Mouse (Mus musculus): Measurements from ENCODE around the gene Syt3. TPM values are rescaled to one million over a fixed set of nuclear protein-coding genes. Genes with fewer than 3 reads are reported as not detected.

The Syt3 gene
- 2.6 TPM for polyA plus RNA-seq (2014; fragmentation: Illumina TruSeq; extraction: RNeasy Lipid Tissue Mini Kit (QIAGEN cat#74804); ENCODE audit: low read depth, low replicate concordance)

GRCm38 (mm10) chr7:44383980-44384715 lies at the start of gene Syt3:
Gene Syt3 (plus strand): TSS chr7:44384102.

DNA sequence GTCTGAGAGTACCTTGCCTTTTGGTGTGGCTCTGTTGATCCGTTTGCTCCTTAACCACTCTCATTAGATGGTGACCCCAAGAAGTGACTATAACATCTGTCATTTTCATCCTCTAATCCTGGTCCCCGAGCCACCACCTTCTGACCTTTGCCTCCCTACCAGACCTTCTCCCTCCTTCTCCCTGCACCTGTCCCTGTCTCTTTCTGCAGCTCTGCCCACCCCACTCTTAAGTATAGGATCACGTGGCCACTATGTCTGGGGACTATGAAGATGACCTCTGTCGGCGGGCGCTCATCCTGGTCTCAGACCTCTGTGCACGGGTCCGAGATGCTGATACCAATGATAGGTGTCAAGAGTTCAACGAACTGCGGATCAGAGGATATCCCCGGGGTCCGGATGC lies 1.8 kb downstream of the Syt3 start, which contains the start of gene 1700008O03Rik:
TSS of gene 1700008O03Rik (minus strand) at position 101 of the 400 bp plus-strand sequence.

GRCm38 (mm10) chr7:44428968-44429521 lies 45.1 kb downstream of the Syt3 start, which contains the start of gene Lrrc4b:
Gene Lrrc4b (plus strand): TSS chr7:44429018.

Other genes starting within 250 kb of the Syt3 start
- gene Klk1b16, start 247.3 kb upstream of the Syt3 start, polyA plus RNA-seq (2014; fragmentation: Illumina TruSeq; extraction: RNeasy Lipid Tissue Mini Kit (QIAGEN cat#74804); ENCODE audit: low read depth, low replicate concordance), result not detected
- not detected for gene Klk1b24, start 195.9 kb upstream of the Syt3 start, polyA plus RNA-seq (2014; fragmentation: Illumina TruSeq; extraction: RNeasy Lipid Tissue Mini Kit (QIAGEN cat#74804); ENCODE audit: low read depth, low replicate concordance)
- gene Klk1b3, start 185.9 kb upstream of the Syt3 start, polyA plus RNA-seq (2014; fragmentation: Illumina TruSeq; extraction: RNeasy Lipid Tissue Mini Kit (QIAGEN cat#74804); ENCODE audit: low read depth, low replicate concordance), result not detected
- not detected for gene Klk1b4, start 176.7 kb upstream of the Syt3 start, polyA plus RNA-seq (2014; fragmentation: Illumina TruSeq; extraction: RNeasy Lipid Tissue Mini Kit (QIAGEN cat#74804); ENCODE audit: low read depth, low replicate concordance)
- not detected for gene Klk1b5, start 168.2 kb upstream of the Syt3 start, polyA plus RNA-seq (2014; fragmentation: Illumina TruSeq; extraction: RNeasy Lipid Tissue Mini Kit (QIAGEN cat#74804); ENCODE audit: low read depth, low replicate concordance)
- not detected for gene Klk1, start 158.7 kb upstream of the Syt3 start, polyA plus RNA-seq (2014; fragmentation: Illumina TruSeq; extraction: RNeasy Lipid Tissue Mini Kit (QIAGEN cat#74804); ENCODE audit: low read depth, low replicate concordance)
- gene Gm36864, start 147.9 kb upstream of the Syt3 start, polyA plus RNA-seq (2014; fragmentation: Illumina TruSeq; extraction: RNeasy Lipid Tissue Mini Kit (QIAGEN cat#74804); ENCODE audit: low read depth, low replicate concordance), result not detected
- gene 1700028J19Rik, start 137.4 kb upstream of the Syt3 start, polyA plus RNA-seq (2014; fragmentation: Illumina TruSeq; extraction: RNeasy Lipid Tissue Mini Kit (QIAGEN cat#74804); ENCODE audit: low read depth, low replicate concordance), result 0.68 TPM
- gene 2410002F23Rik, start 137.4 kb upstream of the Syt3 start, polyA plus RNA-seq (2014; fragmentation: Illumina TruSeq; extraction: RNeasy Lipid Tissue Mini Kit (QIAGEN cat#74804); ENCODE audit: low read depth, low replicate concordance), result 18.5 TPM
- gene Acp4, start 126.7 kb upstream of the Syt3 start, polyA plus RNA-seq (2014; fragmentation: Illumina TruSeq; extraction: RNeasy Lipid Tissue Mini Kit (QIAGEN cat#74804); ENCODE audit: low read depth, low replicate concordance), result not detected
- gene Gm15517, start 122.7 kb upstream of the Syt3 start, polyA plus RNA-seq (2014; fragmentation: Illumina TruSeq; extraction: RNeasy Lipid Tissue Mini Kit (QIAGEN cat#74804); ENCODE audit: low read depth, low replicate concordance), result not detected
- gene Clec11a, start 77.2 kb upstream of the Syt3 start, polyA plus RNA-seq (2014; fragmentation: Illumina TruSeq; extraction: RNeasy Lipid Tissue Mini Kit (QIAGEN cat#74804); ENCODE audit: low read depth, low replicate concordance), result 1.3 TPM
- gene Shank1, start 73.8 kb upstream of the Syt3 start, polyA plus RNA-seq (2014; fragmentation: Illumina TruSeq; extraction: RNeasy Lipid Tissue Mini Kit (QIAGEN cat#74804); ENCODE audit: low read depth, low replicate concordance), result 1.0 TPM
- not detected for gene 1700008O03Rik, start 1.7 kb downstream of the Syt3 start, polyA plus RNA-seq (2014; fragmentation: Illumina TruSeq; extraction: RNeasy Lipid Tissue Mini Kit (QIAGEN cat#74804); ENCODE audit: low read depth, low replicate concordance)
- gene Lrrc4b, start 44.9 kb downstream of the Syt3 start, polyA plus RNA-seq (2014; fragmentation: Illumina TruSeq; extraction: RNeasy Lipid Tissue Mini Kit (QIAGEN cat#74804); ENCODE audit: low read depth, low replicate concordance), result 11.4 TPM
- 0.73 TPM for gene Aspdh, start 81.3 kb downstream of the Syt3 start, polyA plus RNA-seq (2014; fragmentation: Illumina TruSeq; extraction: RNeasy Lipid Tissue Mini Kit (QIAGEN cat#74804); ENCODE audit: low read depth, low replicate concordance)
- 151 TPM for gene Josd2, start 83.9 kb downstream of the Syt3 start, polyA plus RNA-seq (2014; fragmentation: Illumina TruSeq; extraction: RNeasy Lipid Tissue Mini Kit (QIAGEN cat#74804); ENCODE audit: low read depth, low replicate concordance)
- 83.3 TPM for gene Emc10, start 112.4 kb downstream of the Syt3 start, polyA plus RNA-seq (2014; fragmentation: Illumina TruSeq; extraction: RNeasy Lipid Tissue Mini Kit (QIAGEN cat#74804); ENCODE audit: low read depth, low replicate concordance)
- gene Fam71e1, start 112.5 kb downstream of the Syt3 start, polyA plus RNA-seq (2014; fragmentation: Illumina TruSeq; extraction: RNeasy Lipid Tissue Mini Kit (QIAGEN cat#74804); ENCODE audit: low read depth, low replicate concordance), result 2.0 TPM
- 13.4 TPM for gene Mybpc2, start 140.6 kb downstream of the Syt3 start, polyA plus RNA-seq (2014; fragmentation: Illumina TruSeq; extraction: RNeasy Lipid Tissue Mini Kit (QIAGEN cat#74804); ENCODE audit: low read depth, low replicate concordance)
- gene Spib, start 148.0 kb downstream of the Syt3 start, polyA plus RNA-seq (2014; fragmentation: Illumina TruSeq; extraction: RNeasy Lipid Tissue Mini Kit (QIAGEN cat#74804); ENCODE audit: low read depth, low replicate concordance), result 0.31 TPM
- 8.1 TPM for gene Pold1, start 164.7 kb downstream of the Syt3 start, polyA plus RNA-seq (2014; fragmentation: Illumina TruSeq; extraction: RNeasy Lipid Tissue Mini Kit (QIAGEN cat#74804); ENCODE audit: low read depth, low replicate concordance)
- 66.6 TPM for gene Nr1h2, start 169.8 kb downstream of the Syt3 start, polyA plus RNA-seq (2014; fragmentation: Illumina TruSeq; extraction: RNeasy Lipid Tissue Mini Kit (QIAGEN cat#74804); ENCODE audit: low read depth, low replicate concordance)
- gene Napsa, start 188.3 kb downstream of the Syt3 start, polyA plus RNA-seq (2014; fragmentation: Illumina TruSeq; extraction: RNeasy Lipid Tissue Mini Kit (QIAGEN cat#74804); ENCODE audit: low read depth, low replicate concordance), result 0.68 TPM
- 2.5 TPM for gene Kcnc3, start 206.6 kb downstream of the Syt3 start, polyA plus RNA-seq (2014; fragmentation: Illumina TruSeq; extraction: RNeasy Lipid Tissue Mini Kit (QIAGEN cat#74804); ENCODE audit: low read depth, low replicate concordance)

Data from heart, adult 10 weeks (tissue).